Mouse (Mus musculus): ENCODE measurements around the gene Dcaf5. TPM values are rescaled to one million over a fixed set of nuclear protein-coding genes. Genes with fewer than 3 reads are reported as not detected.

Dcaf5 gene
- polyA plus RNA-seq, 1 experiment from 2014 or later, result 28.1 TPM

- no peaks in the 10 kb centered on the region for H3K36me3 ChIP-seq
- 87% methylated on average over 2 of the region's 2 CpGs for WGBS
- H3K27me3 ChIP-seq, result no peaks in the 10 kb centered on the region
- no peaks in the 10 kb centered on the region for H3K9me3 ChIP-seq (replicated peaks)
- no peak overlapping the region for H3K4me3 ChIP-seq
- no peak for ATAC-seq (ENCODE audit: low FRiP score)
- peaks cover 4% of the 10 kb centered on the region; the same call in 1 of the 2 replicates for H3K4me1 ChIP-seq
- H3K27ac ChIP-seq, result no peak overlapping the region
- no peak overlapping the region for H3K4me2 ChIP-seq (replicated peaks)
- no peak overlapping the region for H3K9ac ChIP-seq
Observed at GRCm38 (mm10) chr12:80440957-80441356, 4.6 kb upstream of the Dcaf5 start.

GRCm38 (mm10) chr12:80437051-80437675 lies 762 bp upstream of the Dcaf5 start:
- Histone ChIP-seq H3K27ac (peak overlapping the region; percentile 99), H3K27me3 (no peaks in the 10 kb centered on the region), H3K36me3 (no peaks in the 10 kb centered on the region), H3K4me1 (peaks cover 18% of the 10 kb centered on the region), H3K9ac (peak overlapping the region; percentile 78), H3K9me3 (replicated peaks) (no peaks in the 10 kb centered on the region), H3K4me3 (peak overlapping the region; percentile 90), H3K4me2 (replicated peaks) (peak overlapping the region; percentile 68)
- no peak for ATAC-seq (ENCODE audit: low FRiP score)
- 29% methylated on average over 4 of the region's 4 CpGs for WGBS

GRCm38 (mm10) chr12:80435887-80436286 lies 514 bp downstream of the Dcaf5 start:
- H3K9ac ChIP-seq, result peak overlapping the region; percentile 78
- 0% methylated on average over 9 of the region's 10 CpGs for WGBS
- ATAC-seq (ENCODE audit: low FRiP score), result peak; percentile 50

GRCm38 (mm10) chr12:80434961-80435691 lies 1.3 kb downstream of the Dcaf5 start:
- peak; percentile 74 for ATAC-seq (ENCODE audit: low FRiP score)

More at GRCm38 (mm10) chr12:80435887-80436286, 514 bp downstream of the Dcaf5 start:
- H3K9me3 ChIP-seq (replicated peaks), result no peaks in the 10 kb centered on the region
- H3K4me2 ChIP-seq (replicated peaks), result peak overlapping the region; percentile 68
- no peaks in the 10 kb centered on the region for H3K27me3 ChIP-seq
- no peaks in the 10 kb centered on the region for H3K36me3 ChIP-seq
- H3K4me3 ChIP-seq, result peak overlapping the region; percentile 90
- peaks cover 18% of the 10 kb centered on the region for H3K4me1 ChIP-seq
- peak overlapping the region; percentile 99 for H3K27ac ChIP-seq

GRCm38 (mm10) chr12:80434601-80434960 lies 1.8 kb downstream of the Dcaf5 start:
- no peak for ATAC-seq (ENCODE audit: low FRiP score)
- H3K9ac ChIP-seq, result peak overlapping the region; percentile 78
- peaks cover 1% of the 10 kb centered on the region; the same call in 1 of the 2 replicates for H3K36me3 ChIP-seq
- H3K4me2 ChIP-seq (replicated peaks), result peak overlapping the region; percentile 68
- H3K27me3 ChIP-seq, result no peaks in the 10 kb centered on the region
- peak overlapping the region; percentile 99 for H3K27ac ChIP-seq
- WGBS, result 9% methylated on average over 8 of the region's 10 CpGs
- H3K9me3 ChIP-seq (replicated peaks), result no peaks in the 10 kb centered on the region
- H3K4me1 ChIP-seq, result peaks cover 18% of the 10 kb centered on the region
- peak overlapping the region; percentile 90 for H3K4me3 ChIP-seq

More at GRCm38 (mm10) chr12:80434961-80435691, 1.3 kb downstream of the Dcaf5 start:
- H3K27ac ChIP-seq, result peak overlapping the region; percentile 99
- H3K4me3 ChIP-seq, result peak overlapping the region; percentile 90
- WGBS, result under 1% methylated on average over 56 of the region's 64 CpGs
- peak overlapping the region; percentile 68 for H3K4me2 ChIP-seq (replicated peaks)
- peaks cover 18% of the 10 kb centered on the region for H3K4me1 ChIP-seq
- no peaks in the 10 kb centered on the region for H3K9me3 ChIP-seq (replicated peaks)
- H3K9ac ChIP-seq, result peak overlapping the region; percentile 78
- no peaks in the 10 kb centered on the region for H3K36me3 ChIP-seq
- H3K27me3 ChIP-seq, result no peaks in the 10 kb centered on the region

- Histone ChIP-seq H3K4me3 (no peak overlapping the region), H3K27ac (no peak overlapping the region), H3K9me3 (replicated peaks) (no peaks in the 10 kb centered on the region), H3K27me3 (no peaks in the 10 kb centered on the region), H3K36me3 (peaks cover 9% of the 10 kb centered on the region; the same call in 1 of the 2 replicates), H3K4me2 (replicated peaks) (no peak overlapping the region), H3K4me1 (peaks cover 18% of the 10 kb centered on the region), H3K9ac (no peak overlapping the region)
- ATAC-seq (ENCODE audit: low FRiP score), result no peak
- 74% methylated on average over 4 of the region's 4 CpGs for WGBS
Observed at GRCm38 (mm10) chr12:80433266-80433665, 3.1 kb downstream of the Dcaf5 start.

- no peak for ATAC-seq (ENCODE audit: low FRiP score)
Observed at GRCm38 (mm10) chr12:80427683-80428082, 8.7 kb downstream of the Dcaf5 start.

GRCm38 (mm10) chr12:80415100-80415499 lies 21.3 kb downstream of the Dcaf5 start:
- peaks cover 32% of the 10 kb centered on the region for H3K36me3 ChIP-seq
- H3K27ac ChIP-seq, result no peak overlapping the region
- H3K9ac ChIP-seq, result no peak overlapping the region
- H3K4me1 ChIP-seq, result no peaks in the 10 kb centered on the region
- WGBS, result 86% methylated on average over 2 of the region's 2 CpGs
- no peak for ATAC-seq (ENCODE audit: low FRiP score)
- H3K4me2 ChIP-seq (replicated peaks), result no peak overlapping the region
- no peak overlapping the region for H3K4me3 ChIP-seq
- 0 out of 2 replicates have a peak, but pooled peaks cover 5% of the 10 kb centered on the region for H3K9me3 ChIP-seq (replicated peaks)
- H3K27me3 ChIP-seq, result no peaks in the 10 kb centered on the region

More at GRCm38 (mm10) chr12:80427683-80428082, 8.7 kb downstream of the Dcaf5 start:
- Histone ChIP-seq H3K9ac (no peak overlapping the region), H3K4me2 (replicated peaks) (no peak overlapping the region), H3K27ac (no peak overlapping the region), H3K27me3 (no peaks in the 10 kb centered on the region), H3K4me3 (no peak overlapping the region), H3K9me3 (replicated peaks) (no peaks in the 10 kb centered on the region), H3K36me3 (peaks cover 20% of the 10 kb centered on the region), H3K4me1 (no peaks in the 10 kb centered on the region)
- WGBS, result 91% methylated on average over 3 of the region's 3 CpGs

GRCm38 (mm10) chr12:80410855-80411254 lies 25.5 kb downstream of the Dcaf5 start:
- Histone ChIP-seq H3K9ac (no peak overlapping the region), H3K36me3 (peaks cover 30% of the 10 kb centered on the region), H3K27me3 (no peaks in the 10 kb centered on the region), H3K9me3 (replicated peaks) (0 out of 2 replicates have a peak, but pooled peaks cover 5% of the 10 kb centered on the region), H3K4me2 (replicated peaks) (no peak overlapping the region), H3K27ac (no peak overlapping the region), H3K4me3 (no peak overlapping the region), H3K4me1 (no peaks in the 10 kb centered on the region)
- ATAC-seq (ENCODE audit: low FRiP score), result no peak
- 92% methylated on average over 8 of the region's 8 CpGs for WGBS

GRCm38 (mm10) chr12:80407824-80408223 lies 28.6 kb downstream of the Dcaf5 start:
- H3K4me1 ChIP-seq, result no peaks in the 10 kb centered on the region
- no peak overlapping the region for H3K4me2 ChIP-seq (replicated peaks)
- no peak overlapping the region for H3K4me3 ChIP-seq
- WGBS, result 49% methylated on average over 3 of the region's 3 CpGs
- H3K27me3 ChIP-seq, result no peaks in the 10 kb centered on the region
- no peak overlapping the region for H3K9ac ChIP-seq
- peaks cover 29% of the 10 kb centered on the region for H3K36me3 ChIP-seq
- no peaks in the 10 kb centered on the region for H3K9me3 ChIP-seq (replicated peaks)
- ATAC-seq (ENCODE audit: low FRiP score), result no peak
- no peak overlapping the region for H3K27ac ChIP-seq

- Histone ChIP-seq H3K9me3 (replicated peaks) (no peaks in the 10 kb centered on the region), H3K4me3 (no peak overlapping the region), H3K27me3 (no peaks in the 10 kb centered on the region), H3K4me1 (no peaks in the 10 kb centered on the region), H3K36me3 (peaks cover 25% of the 10 kb centered on the region), H3K27ac (no peak overlapping the region), H3K4me2 (replicated peaks) (no peak overlapping the region), H3K9ac (no peak overlapping the region)
- 46% methylated on average over 3 of the region's 3 CpGs for WGBS
- ATAC-seq (ENCODE audit: low FRiP score), result no peak
Observed at GRCm38 (mm10) chr12:80406650-80407049, 29.8 kb downstream of the Dcaf5 start.

- H3K4me3 ChIP-seq, result no peak overlapping the region
- no peaks in the 10 kb centered on the region for H3K9me3 ChIP-seq (replicated peaks)
- ATAC-seq (ENCODE audit: low FRiP score), result no peak
- 93% methylated on average over 6 of the region's 6 CpGs for WGBS
- H3K4me2 ChIP-seq (replicated peaks), result no peak overlapping the region
- H3K27ac ChIP-seq, result no peak overlapping the region
- no peaks in the 10 kb centered on the region for H3K27me3 ChIP-seq
- peaks cover 36% of the 10 kb centered on the region for H3K36me3 ChIP-seq
- no peaks in the 10 kb centered on the region for H3K4me1 ChIP-seq
- no peak overlapping the region for H3K9ac ChIP-seq
Observed at GRCm38 (mm10) chr12:80404139-80404538, 32.3 kb downstream of the Dcaf5 start.

Data from hindbrain, embryonic 12.5 days (tissue).